Comparison of ENCODE assay signal across 22 mouse cellular contexts in the genomic region with DNA sequence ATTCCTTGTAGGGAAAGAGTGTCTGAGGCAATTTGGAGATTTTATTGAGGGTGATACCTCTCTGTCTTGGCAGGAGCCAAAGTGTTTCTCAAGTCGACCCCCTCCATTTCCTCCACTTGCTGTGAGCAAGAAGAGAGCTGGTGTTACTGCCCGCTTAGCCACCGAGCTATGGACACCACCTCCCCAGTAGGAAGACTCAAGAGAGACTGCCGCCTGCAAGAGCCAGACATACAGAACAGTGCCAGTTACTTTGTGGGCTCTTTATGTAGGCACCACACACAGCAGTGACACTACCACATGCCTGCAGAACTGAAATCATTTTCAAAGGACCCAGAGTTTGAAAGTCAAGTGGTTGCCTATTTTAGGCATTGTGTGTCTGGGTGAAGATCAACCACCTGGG. TPM values are rescaled to one million over a fixed set of nuclear protein-coding genes. Genes with fewer than 3 reads are reported as not detected.
"Had no signal": no experiment of that assay in that cellular context is flagged by ENCODE, and none has a peak within 500 bp of the region (broad histone marks: within the 10 kb centered on the region; RNA-seq: fewer than 3 reads in every experiment).

No protein-coding gene starts in this region.

- H3K4me2 ChIP-seq: kidney, embryonic 15.5 days; limb, embryonic 12.5 days; limb, embryonic 15.5 days; liver, embryonic 13.5 days; midbrain, embryonic 12.5 days; midbrain, embryonic 15.5 days; neural tube, embryonic 13.5 days had no signal

- H3K36me3 ChIP-seq: kidney, embryonic 15.5 days; limb, embryonic 12.5 days; limb, embryonic 15.5 days; liver, embryonic 13.5 days; midbrain, embryonic 12.5 days; midbrain, embryonic 15.5 days; neural tube, embryonic 13.5 days had no signal

- H3K9me3 ChIP-seq: kidney, embryonic 15.5 days; limb, embryonic 12.5 days; limb, embryonic 15.5 days; liver, embryonic 13.5 days; midbrain, embryonic 12.5 days; midbrain, embryonic 15.5 days; neural tube, embryonic 13.5 days had no signal

- H3K9ac ChIP-seq: kidney, embryonic 15.5 days; limb, embryonic 12.5 days; limb, embryonic 15.5 days; liver, embryonic 13.5 days; midbrain, embryonic 12.5 days; midbrain, embryonic 15.5 days; neural tube, embryonic 13.5 days had no signal

- H3K4me3 ChIP-seq: kidney, embryonic 15.5 days; left cerebral cortex, adult 2 months; limb, embryonic 12.5 days; limb, embryonic 15.5 days; liver, embryonic 13.5 days; midbrain, embryonic 12.5 days; midbrain, embryonic 15.5 days; myocyte; neural tube, embryonic 13.5 days had no signal

- H3K27ac ChIP-seq: kidney, embryonic 15.5 days; left cerebral cortex, adult 2 months; limb, embryonic 12.5 days; limb, embryonic 15.5 days; liver, embryonic 13.5 days; midbrain, embryonic 12.5 days; midbrain, embryonic 15.5 days; neural tube, embryonic 13.5 days; stomach, postnatal 0 days had no signal

- ATAC-seq: midbrain, embryonic 15.5 days had no signal

- H3K4me1 ChIP-seq: kidney, embryonic 15.5 days; limb, embryonic 12.5 days; limb, embryonic 15.5 days; midbrain, embryonic 12.5 days; midbrain, embryonic 15.5 days; neural tube, embryonic 13.5 days had no signal

- DNase-seq: kidney, adult 11 months; kidney, adult 8-10 months; kidney, postnatal 10 days; layer of hippocampus, postnatal 36 days; liver, embryonic 13.5 days; lung, adult 2 months; lung, postnatal 14 days; lung, postnatal 4 days; retina, postnatal 1 day; right cerebral cortex, postnatal 4 days; thymus, adult 18-20 months; thymus, postnatal 36 days had no signal

- H3K27me3 ChIP-seq: kidney, embryonic 15.5 days; limb, embryonic 12.5 days; limb, embryonic 15.5 days; liver, embryonic 13.5 days; midbrain, embryonic 12.5 days; midbrain, embryonic 15.5 days; neural tube, embryonic 13.5 days had no signal

RNA-seq across cellular contexts. Expression of a gene that starts 48.1 kb away (rescaled TPM):
- total RNA-seq: monocyte, adult 5-6 weeks had no signal
